Mouse (Mus musculus) urinary bladder, postnatal 14 days (tissue): ENCODE data around the gene Kcnk7.
"Not testable (repeated sequence)": the region's sequence is repeated elsewhere in the genome, so short reads cannot be mapped to it uniquely, and the experiment has no call there.

Experiments used
- DNase-seq: peaks from one replicate; pipeline ENCODE4 v3.0.0; 2021; ENCODE audit warnings: low spot score

Gene Kcnk7

GRCm38 (mm10) chr19:5704163-5704800 is at the start of gene Kcnk7:
TSS of gene Kcnk7 (plus strand) at chr19:5704367.
- no peak for DNase-seq

DNA sequence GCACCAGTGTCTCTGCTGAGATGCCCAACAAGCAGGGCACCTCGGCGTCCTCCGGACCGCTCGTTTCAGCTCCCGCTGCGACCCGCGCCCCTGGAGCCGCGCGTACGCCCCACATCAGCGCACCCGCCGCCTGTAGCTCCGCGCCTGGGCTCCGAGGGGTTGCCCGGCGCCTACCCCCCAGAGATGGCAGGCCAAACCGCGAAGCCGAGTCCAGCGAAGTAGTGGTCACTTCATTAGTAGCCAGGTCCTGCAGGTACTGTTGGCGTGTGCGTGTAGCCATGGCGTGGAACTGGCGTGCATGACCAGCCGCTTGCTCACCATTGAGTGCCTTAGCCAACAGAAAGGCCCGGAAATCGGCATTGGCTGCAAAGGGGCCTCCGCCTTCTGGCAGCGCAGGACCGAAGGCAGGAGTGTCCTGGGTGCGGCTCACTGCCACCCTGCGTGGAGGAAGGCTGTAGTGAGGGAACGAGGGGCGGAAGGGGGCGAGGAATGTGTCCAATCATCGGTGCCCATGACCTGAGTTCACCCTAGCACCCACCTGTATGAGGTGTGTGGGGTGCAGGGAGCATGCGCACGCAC is 49.4 kb upstream of the Kcnk7 start:
- DNase-seq: no peak

GRCm38 (mm10) chr19:5660942-5661751 is 43.0 kb upstream of the Kcnk7 start:
- no peak for DNase-seq

DNA sequence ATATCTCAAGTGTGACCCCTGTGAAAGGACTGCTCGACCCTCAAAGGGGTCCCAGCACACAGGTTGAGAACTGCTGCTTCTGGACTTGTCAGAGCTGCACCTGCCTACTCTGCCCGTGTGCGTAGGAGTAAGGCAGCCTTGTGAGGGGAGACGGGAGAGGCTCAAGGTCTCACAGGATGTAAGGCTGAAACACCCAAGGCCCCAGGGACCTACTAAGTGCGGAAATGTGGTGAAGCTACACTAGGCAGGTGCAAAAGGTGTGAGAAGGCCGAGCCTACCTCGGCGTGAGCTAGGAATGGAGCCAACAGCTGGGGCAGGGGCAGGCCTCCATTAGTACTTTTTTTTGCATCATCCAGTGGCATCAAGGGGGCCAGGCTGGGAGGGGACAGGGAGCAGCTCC is 41.9 kb upstream of the Kcnk7 start:
- DNase-seq: no peak

DNA sequence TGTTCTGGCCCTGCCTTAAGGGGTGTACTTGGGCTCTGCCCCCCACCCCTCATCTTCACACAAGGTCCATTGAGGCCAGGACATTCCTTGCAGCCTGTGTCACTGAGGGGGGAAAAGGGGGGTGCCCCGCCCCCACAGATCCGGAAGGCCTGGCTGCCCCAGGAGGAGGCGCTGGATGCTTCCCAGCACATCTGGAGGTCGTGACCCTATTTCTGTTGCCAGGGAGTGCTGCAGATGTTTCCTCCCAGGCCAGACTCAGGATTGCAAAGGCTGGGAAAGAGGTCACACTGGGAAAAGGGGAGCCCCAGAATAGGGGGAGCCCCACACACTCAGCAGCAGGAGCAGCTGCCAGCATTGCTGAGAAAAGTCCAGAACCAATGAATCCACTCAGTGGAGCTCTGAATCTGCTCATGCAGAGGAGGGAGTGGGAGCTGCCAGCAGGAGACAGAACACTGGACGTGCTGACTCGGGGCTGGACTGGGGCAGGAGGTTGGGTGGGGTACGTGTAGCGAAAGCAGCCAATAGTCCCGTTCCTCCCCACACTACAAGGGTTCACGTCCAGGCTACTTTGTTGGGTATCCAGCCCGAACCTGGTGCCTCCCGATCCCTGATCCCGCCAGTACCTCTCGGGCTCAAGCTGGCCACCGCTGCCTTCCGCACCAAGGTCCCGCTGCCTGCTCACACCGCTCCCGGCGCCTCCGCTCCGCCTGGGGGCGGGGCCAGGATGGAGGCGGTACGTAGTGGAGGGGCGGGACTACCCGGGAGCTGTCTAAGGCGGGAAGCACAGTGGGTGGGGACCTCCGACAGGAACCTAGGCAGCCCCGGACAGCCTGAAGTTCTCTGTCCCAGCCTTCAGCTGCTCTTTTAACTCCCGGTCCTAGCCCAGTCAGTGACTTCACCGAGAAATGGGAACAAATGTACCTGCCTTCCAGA is 40.9 kb upstream of the Kcnk7 start, which contains the start of gene Sipa1:
TSS of gene Sipa1 (minus strand) at position 727 of the 933 bp plus-strand sequence.
- peak; percentile 94 for DNase-seq

GRCm38 (mm10) chr19:5664669-5665257 is 39.4 kb upstream of the Kcnk7 start:
- DNase-seq: no peak

GRCm38 (mm10) chr19:5665465-5665864 is 38.7 kb upstream of the Kcnk7 start:
- no peak for DNase-seq

- DNase-seq: no peak
These were observed 37.8 kb upstream of the Kcnk7 start for GRCm38 (mm10) chr19:5666386-5666785.

DNA sequence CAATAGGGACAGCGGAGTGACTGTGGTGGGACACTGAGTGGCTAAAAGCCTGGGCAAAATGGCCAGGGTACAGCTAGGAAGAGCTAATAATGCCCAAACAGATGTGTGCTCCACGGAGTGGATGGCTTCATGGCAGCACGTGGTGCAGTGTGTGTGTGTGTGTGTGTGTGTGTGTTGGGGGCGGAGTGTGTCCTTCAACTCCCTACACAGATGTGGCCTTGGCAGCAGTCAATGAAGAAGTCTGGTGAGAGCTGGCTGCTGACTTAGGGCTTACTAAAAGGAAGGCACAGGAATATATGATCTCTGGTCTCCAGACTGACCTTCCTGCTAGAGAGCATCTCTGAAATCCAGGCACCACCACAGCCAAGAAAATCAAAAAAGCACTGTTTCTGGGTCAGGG is 35.8 kb upstream of the Kcnk7 start:
- DNase-seq: no peak

GRCm38 (mm10) chr19:5680432-5680831 is 23.7 kb upstream of the Kcnk7 start:
- DNase-seq: no peak

DNA sequence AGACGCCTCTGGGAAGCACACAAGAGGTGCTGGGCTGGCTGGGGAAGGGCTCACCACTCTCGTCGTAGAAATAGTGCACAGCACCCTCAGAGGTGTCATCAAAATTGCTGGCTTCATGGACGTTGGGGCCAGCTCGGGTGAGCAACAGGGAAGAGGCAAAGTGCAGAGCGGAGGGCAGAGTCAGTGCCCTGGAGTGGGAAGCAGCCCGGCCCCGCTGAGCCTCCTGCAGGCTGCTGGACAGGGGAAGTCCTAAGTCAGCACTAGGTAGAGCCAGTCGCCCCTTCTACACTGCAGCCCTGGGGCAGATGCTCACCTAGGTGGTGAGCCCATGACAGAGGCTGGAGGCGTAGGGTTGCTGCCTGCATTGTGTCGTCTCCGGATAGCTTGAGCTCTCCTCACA is 19.9 kb upstream of the Kcnk7 start:
- DNase-seq: no peak

DNA sequence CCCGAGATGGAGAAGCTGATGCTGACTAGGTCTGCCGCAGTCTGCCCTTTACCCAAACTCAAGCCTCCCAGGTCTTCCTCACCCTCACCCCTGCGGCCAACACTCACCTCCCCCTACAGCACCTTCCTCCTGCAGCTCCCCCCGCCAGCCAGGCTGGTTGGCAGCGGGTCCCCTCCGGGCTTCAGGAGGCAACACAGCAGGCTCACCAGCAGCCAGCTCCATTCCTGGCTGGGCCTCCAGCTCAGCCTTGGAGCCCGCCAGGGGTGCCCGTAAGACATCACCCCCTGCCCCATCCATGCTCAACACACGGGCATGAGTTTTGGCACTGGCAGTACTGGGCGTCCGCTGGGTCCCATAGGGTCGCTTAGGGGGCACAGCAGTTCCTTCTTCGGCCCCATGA is 19.2 kb upstream of the Kcnk7 start:
- no peak for DNase-seq

- no peak for DNase-seq
These were observed 18.7 kb upstream of the Kcnk7 start for GRCm38 (mm10) chr19:5685431-5685830.

GRCm38 (mm10) chr19:5685861-5686260 is 18.3 kb upstream of the Kcnk7 start:
- no peak for DNase-seq

GRCm38 (mm10) chr19:5686437-5686836 is 17.7 kb upstream of the Kcnk7 start:
- no peak for DNase-seq

- not testable (repeated sequence) for DNase-seq
These were observed 17.2 kb upstream of the Kcnk7 start for GRCm38 (mm10) chr19:5686954-5687353.

GRCm38 (mm10) chr19:5687738-5688137 is 16.4 kb upstream of the Kcnk7 start:
- no peak for DNase-seq

- peak; percentile 98 for DNase-seq
These were observed 15.7 kb upstream of the Kcnk7 start, which contains the start of the genes Map3k11 and Pcnx3 for GRCm38 (mm10) chr19:5688200-5689087. TSS of gene Map3k11 (plus strand) at chr19:5688742. TSS of gene Pcnx3 (minus strand) at chr19:5688908.

- no peak for DNase-seq
These were observed 15.1 kb upstream of the Kcnk7 start for GRCm38 (mm10) chr19:5689088-5689428.

- DNase-seq: peak; percentile 91
These were observed 14.4 kb upstream of the Kcnk7 start for GRCm38 (mm10) chr19:5689565-5690342.
